Mouse (Mus musculus): ENCODE measurements around the gene Agpat1. TPM values are rescaled to one million over a fixed set of nuclear protein-coding genes. Genes with fewer than 3 reads are reported as not detected.

Agpat1 gene
- polyA plus RNA-seq, 1 experiment: 251 TPM

GRCm38 (mm10) chr17:34649106-34649864 is 45.2 kb downstream of the Agpat1 start:
- TF ChIP-seq CTCF (IDR thresholded peaks at IDR 0.05; ENCODE audit: borderline replicate concordance, extremely low read depth, insufficient read depth, insufficient read length) (no peak), POLR2A (IDR thresholded peaks at IDR 0.05; ENCODE audit: borderline replicate concordance, extremely low read depth, insufficient read depth, insufficient read length, poor library complexity, severe bottlenecking) (no peak)

GRCm38 (mm10) chr17:34650781-34651180 is 46.7 kb downstream of the Agpat1 start:
- no peak for DNase-seq (ENCODE audit: low read depth)
- TF ChIP-seq POLR2A (IDR thresholded peaks at IDR 0.05; ENCODE audit: borderline replicate concordance, extremely low read depth, insufficient read depth, insufficient read length, poor library complexity, severe bottlenecking) (no peak), CTCF (IDR thresholded peaks at IDR 0.05; ENCODE audit: borderline replicate concordance, extremely low read depth, insufficient read depth, insufficient read length) (no peak)

More at GRCm38 (mm10) chr17:34649106-34649864, 45.2 kb downstream of the Agpat1 start:
- no peak for DNase-seq (ENCODE audit: low read depth)

- DNase-seq (ENCODE audit: low read depth): no peak
- no peak for TF ChIP-seq POLR2A (IDR thresholded peaks at IDR 0.05; ENCODE audit: borderline replicate concordance, extremely low read depth, insufficient read depth, insufficient read length, poor library complexity, severe bottlenecking)
- TF ChIP-seq CTCF (IDR thresholded peaks at IDR 0.05; ENCODE audit: borderline replicate concordance, extremely low read depth, insufficient read depth, insufficient read length): peak; percentile 53
Observed at GRCm38 (mm10) chr17:34651507-34652221, 47.6 kb downstream of the Agpat1 start.

GRCm38 (mm10) chr17:34652546-34652945 is 48.5 kb downstream of the Agpat1 start:
- TF ChIP-seq POLR2A (IDR thresholded peaks at IDR 0.05; ENCODE audit: borderline replicate concordance, extremely low read depth, insufficient read depth, insufficient read length, poor library complexity, severe bottlenecking): no peak
- TF ChIP-seq CTCF (IDR thresholded peaks at IDR 0.05; ENCODE audit: borderline replicate concordance, extremely low read depth, insufficient read depth, insufficient read length): no peak
- no peak for DNase-seq (ENCODE audit: low read depth)

GRCm38 (mm10) chr17:34652985-34653384 is 48.9 kb downstream of the Agpat1 start:
- DNase-seq (ENCODE audit: low read depth): no peak

GRCm38 (mm10) chr17:34653746-34654285 is 49.8 kb downstream of the Agpat1 start:
- peak; percentile 80 for TF ChIP-seq CTCF (IDR thresholded peaks at IDR 0.05; ENCODE audit: borderline replicate concordance, extremely low read depth, insufficient read depth, insufficient read length)
- TF ChIP-seq POLR2A (IDR thresholded peaks at IDR 0.05; ENCODE audit: borderline replicate concordance, extremely low read depth, insufficient read depth, insufficient read length, poor library complexity, severe bottlenecking): no peak
- DNase-seq (ENCODE audit: low read depth): peak; percentile 69

More at GRCm38 (mm10) chr17:34652985-34653384, 48.9 kb downstream of the Agpat1 start:
- TF ChIP-seq POLR2A (IDR thresholded peaks at IDR 0.05; ENCODE audit: borderline replicate concordance, extremely low read depth, insufficient read depth, insufficient read length, poor library complexity, severe bottlenecking) (no peak), CTCF (IDR thresholded peaks at IDR 0.05; ENCODE audit: borderline replicate concordance, extremely low read depth, insufficient read depth, insufficient read length) (no peak)

GRCm38 (mm10) chr17:34654392-34654791 is 50.3 kb downstream of the Agpat1 start:
- no peak for TF ChIP-seq CTCF (IDR thresholded peaks at IDR 0.05; ENCODE audit: borderline replicate concordance, extremely low read depth, insufficient read depth, insufficient read length)
- TF ChIP-seq POLR2A (IDR thresholded peaks at IDR 0.05; ENCODE audit: borderline replicate concordance, extremely low read depth, insufficient read depth, insufficient read length, poor library complexity, severe bottlenecking): no peak
- no peak for DNase-seq (ENCODE audit: low read depth)

GRCm38 (mm10) chr17:34655160-34655559 is 51.1 kb downstream of the Agpat1 start:
- no peak for DNase-seq (ENCODE audit: low read depth)

GRCm38 (mm10) chr17:34655581-34655991 is 51.5 kb downstream of the Agpat1 start:
- no peak for TF ChIP-seq POLR2A (IDR thresholded peaks at IDR 0.05; ENCODE audit: borderline replicate concordance, extremely low read depth, insufficient read depth, insufficient read length, poor library complexity, severe bottlenecking)
- TF ChIP-seq CTCF (IDR thresholded peaks at IDR 0.05; ENCODE audit: borderline replicate concordance, extremely low read depth, insufficient read depth, insufficient read length): no peak
- peak; percentile 57 for DNase-seq (ENCODE audit: low read depth)

More at GRCm38 (mm10) chr17:34655160-34655559, 51.1 kb downstream of the Agpat1 start:
- TF ChIP-seq CTCF (IDR thresholded peaks at IDR 0.05; ENCODE audit: borderline replicate concordance, extremely low read depth, insufficient read depth, insufficient read length): no peak
- no peak for TF ChIP-seq POLR2A (IDR thresholded peaks at IDR 0.05; ENCODE audit: borderline replicate concordance, extremely low read depth, insufficient read depth, insufficient read length, poor library complexity, severe bottlenecking)

- TF ChIP-seq POLR2A (IDR thresholded peaks at IDR 0.05; ENCODE audit: borderline replicate concordance, extremely low read depth, insufficient read depth, insufficient read length, poor library complexity, severe bottlenecking): no peak
- no peak for TF ChIP-seq CTCF (IDR thresholded peaks at IDR 0.05; ENCODE audit: borderline replicate concordance, extremely low read depth, insufficient read depth, insufficient read length)
- no peak for DNase-seq (ENCODE audit: low read depth)
Observed at GRCm38 (mm10) chr17:34656666-34657065, 52.6 kb downstream of the Agpat1 start.

GRCm38 (mm10) chr17:34657271-34657670 is 53.2 kb downstream of the Agpat1 start:
- no peak for DNase-seq (ENCODE audit: low read depth)
- no peak for TF ChIP-seq CTCF (IDR thresholded peaks at IDR 0.05; ENCODE audit: borderline replicate concordance, extremely low read depth, insufficient read depth, insufficient read length)
- TF ChIP-seq POLR2A (IDR thresholded peaks at IDR 0.05; ENCODE audit: borderline replicate concordance, extremely low read depth, insufficient read depth, insufficient read length, poor library complexity, severe bottlenecking): no peak
